Comparison of ENCODE assay signal across 19 mouse cellular contexts in the genomic region with DNA sequence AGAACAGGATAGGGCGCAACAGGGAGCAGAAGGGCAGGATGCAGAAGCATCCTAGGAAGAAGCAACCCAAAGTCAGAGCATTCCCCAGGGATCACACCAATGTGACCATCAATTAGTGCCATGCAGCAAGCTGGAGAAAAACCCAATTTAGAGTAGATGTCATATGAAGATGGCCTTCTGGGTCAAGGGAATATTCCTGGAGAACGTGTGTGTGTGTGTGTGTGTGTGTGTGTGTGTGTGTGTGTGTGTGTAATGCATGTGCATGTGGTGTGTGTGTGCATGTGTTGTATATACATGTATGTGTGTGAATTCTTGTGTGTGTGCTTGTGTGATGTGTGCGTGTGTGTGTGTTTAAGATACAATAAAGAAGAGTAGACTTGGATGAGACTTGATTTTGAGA. TPM values are rescaled to one million over a fixed set of nuclear protein-coding genes. Genes with fewer than 3 reads are reported as not detected.
"Had no signal": no experiment of that assay in that cellular context is flagged by ENCODE, and none has a peak within 500 bp of the region (broad histone marks: within the 10 kb centered on the region; RNA-seq: fewer than 3 reads in every experiment).

No protein-coding gene starts in this region.

- H3K4me3 ChIP-seq: limb, embryonic 12.5 days; limb, embryonic 15.5 days; neural tube, embryonic 12.5 days; stomach, embryonic 15.5 days had no signal

- H3K9me3 ChIP-seq: limb, embryonic 12.5 days; limb, embryonic 15.5 days; neural tube, embryonic 12.5 days; stomach, embryonic 15.5 days had no signal

- ATAC-seq: intestine, embryonic 16.5 days had no signal

- H3K4me2 ChIP-seq: limb, embryonic 12.5 days; limb, embryonic 15.5 days; liver, embryonic 11.5 days; lung, embryonic 14.5 days; neural tube, embryonic 12.5 days; stomach, embryonic 15.5 days had no signal

- H3K9ac ChIP-seq: limb, embryonic 12.5 days; limb, embryonic 15.5 days; liver, embryonic 14.5 days; liver, postnatal 0 days; lung, embryonic 14.5 days; neural tube, embryonic 12.5 days; stomach, embryonic 15.5 days had no signal

- H3K27ac ChIP-seq: limb, embryonic 12.5 days; limb, embryonic 15.5 days; liver, embryonic 14.5 days; macrophage; neural tube, embryonic 12.5 days; stomach, embryonic 15.5 days had no signal

- H3K36me3 ChIP-seq: limb, embryonic 12.5 days; limb, embryonic 15.5 days; neural tube, embryonic 12.5 days; stomach, embryonic 15.5 days had no signal

RNA-seq across cellular contexts. Expression of a gene that starts 9.2 kb away (rescaled TPM):
- total RNA-seq: layer of hippocampus, adult 18-20 months; layer of hippocampus, postnatal 14 days; left cerebral cortex, postnatal 14 days; left cerebral cortex, postnatal 4 days; megakaryocyte, adult 5-6 weeks; neutrophil, adult 5-6 weeks had no signal
- polyA plus RNA-seq: intestine, embryonic 16.5 days; kidney, embryonic 16.5 days; limb, embryonic 12.5 days; liver, embryonic 11.5 days; liver, embryonic 14.5 days; liver, postnatal 0 days; lung, embryonic 14.5 days; lung, postnatal 0 days; macrophage; stomach, embryonic 15.5 days; thymus, postnatal 0 days had no signal

RNA-seq across cellular contexts. Expression of a gene that starts 10.4 kb away (rescaled TPM):
- polyA plus RNA-seq: intestine, embryonic 16.5 days; limb, embryonic 12.5 days; liver, postnatal 0 days; macrophage; stomach, embryonic 15.5 days had no signal

RNA-seq across cellular contexts. Expression of a gene that starts 21.0 kb away (rescaled TPM):
- polyA plus RNA-seq: liver, embryonic 11.5 days; lung, embryonic 14.5 days; macrophage had no signal
